Mouse (Mus musculus): Measurements from ENCODE around the gene Sugt1.

DNA sequence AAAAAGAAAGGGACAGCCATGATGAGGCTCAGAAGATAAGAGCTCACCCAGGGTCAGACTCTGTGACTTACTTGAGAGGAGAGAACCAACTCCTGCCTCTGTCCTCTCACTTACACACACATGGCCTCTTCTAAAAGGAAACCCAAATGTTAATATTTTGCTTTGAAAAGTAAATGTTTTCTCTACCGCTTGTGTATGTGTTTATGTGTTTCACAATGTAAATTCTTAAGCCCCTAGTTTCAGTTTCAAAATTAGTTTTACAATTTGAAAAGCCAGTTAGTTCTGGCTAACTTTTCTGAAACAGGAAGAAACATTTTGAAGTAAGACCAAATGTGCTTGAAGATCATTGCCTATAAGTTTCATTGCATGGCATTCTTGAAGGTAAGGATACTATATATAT is 29.7 kb upstream of the Sugt1 start:
- TF ChIP-seq GATA1 (IDR thresholded peaks at IDR 0.05; ENCODE audit: low read length) (no peak), TAL1 (IDR thresholded peaks at IDR 0.05; ENCODE audit: low read length) (no peak)
